Mouse (Mus musculus) intestine, embryonic 16.5 days (tissue): ENCODE measurements around the gene Slc20a1. TPM values are rescaled to one million over a fixed set of nuclear protein-coding genes. Genes with fewer than 3 reads are reported as not detected.

Experiments used
- ATAC-seq: fragments of 200-750 bp; cut with Nextera tagmentation; 2 replicates; pipeline ENCODE4 v1.8.0; 2017; ENCODE audit warnings: moderate TSS enrichment, moderate library complexity
- H3K27ac ChIP-seq: fragments of 300-500 bp; sonication (generic); 2 replicates; pipeline ENCODE4 v1.5.1; 2014; ENCODE audit warnings: mild to moderate bottlenecking, low read length
- H3K27me3 ChIP-seq: fragments of 300-500 bp; sonication (generic); replicated peaks from 2 replicates; pipeline ENCODE4 v1.6.1; 2014; ENCODE audit warnings: low read length, control low read depth, mixed read lengths; ENCODE audit not compliant: control insufficient read depth, insufficient read depth
- H3K36me3 ChIP-seq: fragments of 300-500 bp; sonication (generic); 2 replicates; pipeline ENCODE4 v1.6.1; 2014; ENCODE audit warnings: low read length, control low read depth; ENCODE audit not compliant: control insufficient read depth, insufficient read depth
- H3K4me1 ChIP-seq: fragments of 300-500 bp; sonication (generic); 2 replicates; pipeline ENCODE4 v1.6.1; 2014; ENCODE audit warnings: low read length, control low read depth, mixed read lengths; ENCODE audit not compliant: control insufficient read depth, insufficient read depth
- H3K4me2 ChIP-seq: fragments of 300-500 bp; sonication (generic); 2 replicates; pipeline ENCODE4 v1.6.1; 2014; ENCODE audit warnings: low read depth, low read length, control low read depth
- H3K4me3 ChIP-seq: fragments of 300-500 bp; sonication (generic); 2 replicates; pipeline ENCODE4 v1.5.1; 2014; ENCODE audit warnings: mild to moderate bottlenecking, low read length
- H3K9ac ChIP-seq: fragments of 300-500 bp; sonication (generic); 2 replicates; pipeline ENCODE4 v1.6.1; 2014; ENCODE audit warnings: low read depth, low read length
- H3K9me3 ChIP-seq: fragments of 300-500 bp; sonication (generic); 2 replicates; pipeline ENCODE4 v1.6.1; 2016; ENCODE audit warnings: low read length, control low read depth; ENCODE audit not compliant: control insufficient read depth
- WGBS: fragments of 180-500 bp; shearing (Covaris S2); extraction: QIAGEN DNeasy Blood & Tissue Kit; methylation state at CpG from one replicate; pipeline ENCODE4 v1.1.7; 2014; 5-methylcytosine and 5-hydroxymethylcytosine counted together
- polyA plus RNA-seq: library from polyadenylated mRNA; unstranded; fragments of >200 nt; fragmentation: Nextera tagmentation; extraction: Ambion mirVana; gene quantifications from 2 replicates; pipeline ENCODE4 v1.2.1, GENCODE M21; 2015

Gene Slc20a1
- polyA plus RNA-seq = 28.8 and 30.4 TPM in 2 replicates

- Histone ChIP-seq H3K9ac (peak within 1 kb of the TSS; percentile 92), H3K9me3 (no peaks in the 10 kb centered on the region), H3K27me3 (no peaks in the 10 kb centered on the region), H3K4me1 (peaks cover 16% of the 10 kb centered on the region), H3K4me2 (peak within 1 kb of the TSS; percentile 77), H3K36me3 (no peaks in the 10 kb centered on the region), H3K4me3 (peak within 1 kb of the TSS; percentile 84), H3K27ac (peak within 1 kb of the TSS; percentile 89)
- WGBS = under 1% methylated on average over 88 of the region's 96 CpGs
- ATAC-seq = peak; percentile 99
Observed at GRCm38 (mm10) chr2:129198436-129199327, at the start of gene Slc20a1. TSS of gene Slc20a1 (plus strand) at chr2:129198764.

- Histone ChIP-seq H3K4me3 (no peak overlapping the region), H3K4me2 (no peak overlapping the region), H3K36me3 (no peaks in the 10 kb centered on the region), H3K9me3 (no peaks in the 10 kb centered on the region), H3K4me1 (no peaks in the 10 kb centered on the region), H3K9ac (no peak overlapping the region), H3K27ac (no peak overlapping the region), H3K27me3 (no peaks in the 10 kb centered on the region)
- WGBS = 64% methylated on average over 2 of the region's 2 CpGs
- ATAC-seq = no peak
Observed at GRCm38 (mm10) chr2:129148836-129149235, 49.7 kb upstream of the Slc20a1 start.

GRCm38 (mm10) chr2:129150386-129150785 lies 48.2 kb upstream of the Slc20a1 start:
- Histone ChIP-seq H3K4me2 (no peak overlapping the region), H3K4me3 (no peak overlapping the region), H3K27ac (no peak overlapping the region), H3K36me3 (no peaks in the 10 kb centered on the region), H3K9me3 (no peaks in the 10 kb centered on the region), H3K4me1 (no peaks in the 10 kb centered on the region), H3K9ac (no peak overlapping the region), H3K27me3 (no peaks in the 10 kb centered on the region)
- no peak for ATAC-seq
- 77% methylated on average over 5 of the region's 5 CpGs for WGBS

- Histone ChIP-seq H3K4me1 (no peaks in the 10 kb centered on the region), H3K9me3 (no peaks in the 10 kb centered on the region), H3K27me3 (no peaks in the 10 kb centered on the region), H3K9ac (no peak overlapping the region), H3K4me3 (no peak overlapping the region), H3K27ac (no peak overlapping the region), H3K4me2 (no peak overlapping the region), H3K36me3 (no peaks in the 10 kb centered on the region)
- ATAC-seq = no peak
- 73% methylated on average over 9 of the region's 9 CpGs for WGBS
Observed at GRCm38 (mm10) chr2:129151111-129151510, 47.5 kb upstream of the Slc20a1 start.

GRCm38 (mm10) chr2:129152751-129153150 lies 45.8 kb upstream of the Slc20a1 start:
- H3K9me3 ChIP-seq = no peaks in the 10 kb centered on the region
- H3K36me3 ChIP-seq = no peaks in the 10 kb centered on the region
- H3K4me3 ChIP-seq = no peak overlapping the region
- no peak overlapping the region for H3K9ac ChIP-seq
- H3K27me3 ChIP-seq = no peaks in the 10 kb centered on the region
- ATAC-seq = no peak
- H3K27ac ChIP-seq = no peak overlapping the region
- no peak overlapping the region for H3K4me2 ChIP-seq
- 62% methylated on average over 1 of the region's 1 CpGs for WGBS
- no peaks in the 10 kb centered on the region for H3K4me1 ChIP-seq

GRCm38 (mm10) chr2:129164815-129165214 lies 33.7 kb upstream of the Slc20a1 start:
- no peaks in the 10 kb centered on the region for H3K27me3 ChIP-seq
- no peak overlapping the region for H3K4me3 ChIP-seq
- H3K27ac ChIP-seq = no peak overlapping the region
- no peaks in the 10 kb centered on the region for H3K36me3 ChIP-seq
- H3K4me1 ChIP-seq = no peaks in the 10 kb centered on the region
- no peak overlapping the region for H3K4me2 ChIP-seq
- 69% methylated on average over 5 of the region's 5 CpGs for WGBS
- no peak overlapping the region for H3K9ac ChIP-seq
- H3K9me3 ChIP-seq = no peaks in the 10 kb centered on the region
- ATAC-seq = no peak

GRCm38 (mm10) chr2:129166466-129167463 lies 31.8 kb upstream of the Slc20a1 start:
- Histone ChIP-seq H3K9me3 (no peaks in the 10 kb centered on the region), H3K4me2 (no peak overlapping the region), H3K27me3 (no peaks in the 10 kb centered on the region), H3K36me3 (no peaks in the 10 kb centered on the region), H3K9ac (no peak overlapping the region), H3K27ac (no peak overlapping the region), H3K4me1 (no peaks in the 10 kb centered on the region), H3K4me3 (no peak overlapping the region)
- WGBS = 64% methylated on average over 10 of the region's 10 CpGs
- ATAC-seq = no peak

- H3K27ac ChIP-seq = no peak overlapping the region
- WGBS = 65% methylated on average over 10 of the region's 10 CpGs
- H3K36me3 ChIP-seq = no peaks in the 10 kb centered on the region
- no peak for ATAC-seq
- no peaks in the 10 kb centered on the region for H3K4me1 ChIP-seq
- no peak overlapping the region for H3K9ac ChIP-seq
- H3K27me3 ChIP-seq = no peaks in the 10 kb centered on the region
- H3K9me3 ChIP-seq = no peaks in the 10 kb centered on the region
- no peak overlapping the region for H3K4me3 ChIP-seq
- H3K4me2 ChIP-seq = no peak overlapping the region
Observed at GRCm38 (mm10) chr2:129173386-129173785, 25.2 kb upstream of the Slc20a1 start.

GRCm38 (mm10) chr2:129174474-129174873 lies 24.1 kb upstream of the Slc20a1 start:
- ATAC-seq = peak; percentile 50

More at GRCm38 (mm10) chr2:129174474-129174873, 24.1 kb upstream of the Slc20a1 start:
- no peak overlapping the region for H3K4me2 ChIP-seq
- H3K9ac ChIP-seq = no peak overlapping the region
- H3K27me3 ChIP-seq = no peaks in the 10 kb centered on the region
- no peak overlapping the region for H3K4me3 ChIP-seq
- H3K36me3 ChIP-seq = no peaks in the 10 kb centered on the region
- H3K4me1 ChIP-seq = no peaks in the 10 kb centered on the region
- H3K9me3 ChIP-seq = no peaks in the 10 kb centered on the region
- WGBS = 41% methylated on average over 7 of the region's 7 CpGs
- no peak overlapping the region for H3K27ac ChIP-seq
